Mouse (Mus musculus): ENCODE results near the gene Tex14.
"Not testable (repeated sequence)": the region's sequence is repeated elsewhere in the genome, so short reads cannot be mapped to it uniquely, and the experiment has no call there.

Gene Tex14

GRCm38 (mm10) chr11:87472058-87472457 lies 67.2 kb downstream of the Tex14 start:
- DNase-seq (ENCODE audit: inconsistent ontology term): peak; percentile 29

DNA sequence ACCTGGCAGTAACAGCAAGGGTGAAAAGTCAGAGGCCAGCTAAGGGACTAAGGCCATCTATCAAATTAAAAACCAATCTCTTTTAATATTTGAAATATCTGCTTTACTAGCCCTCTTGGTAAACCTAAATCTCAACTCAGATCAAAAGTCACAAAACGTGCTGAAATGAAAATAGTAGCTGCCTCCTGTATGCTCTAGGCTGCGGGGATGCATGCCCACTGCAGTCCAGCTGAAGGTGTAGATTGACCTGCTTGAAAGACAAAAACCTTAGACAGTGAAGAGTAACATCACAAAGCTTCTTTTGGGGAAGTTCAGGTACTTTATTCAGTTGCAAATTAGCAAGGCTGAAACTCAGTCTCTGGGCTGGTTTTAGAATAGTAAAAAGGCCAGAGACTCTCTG lies 74.3 kb downstream of the Tex14 start:
- DNase-seq (ENCODE audit: inconsistent ontology term): not testable (repeated sequence)

GRCm38 (mm10) chr11:87483796-87484326 lies 79.0 kb downstream of the Tex14 start:
- no peak for DNase-seq (ENCODE audit: inconsistent ontology term)

- DNase-seq (ENCODE audit: inconsistent ontology term): no peak
Measured at GRCm38 (mm10) chr11:87488948-87489347, 84.1 kb downstream of the Tex14 start.

DNA sequence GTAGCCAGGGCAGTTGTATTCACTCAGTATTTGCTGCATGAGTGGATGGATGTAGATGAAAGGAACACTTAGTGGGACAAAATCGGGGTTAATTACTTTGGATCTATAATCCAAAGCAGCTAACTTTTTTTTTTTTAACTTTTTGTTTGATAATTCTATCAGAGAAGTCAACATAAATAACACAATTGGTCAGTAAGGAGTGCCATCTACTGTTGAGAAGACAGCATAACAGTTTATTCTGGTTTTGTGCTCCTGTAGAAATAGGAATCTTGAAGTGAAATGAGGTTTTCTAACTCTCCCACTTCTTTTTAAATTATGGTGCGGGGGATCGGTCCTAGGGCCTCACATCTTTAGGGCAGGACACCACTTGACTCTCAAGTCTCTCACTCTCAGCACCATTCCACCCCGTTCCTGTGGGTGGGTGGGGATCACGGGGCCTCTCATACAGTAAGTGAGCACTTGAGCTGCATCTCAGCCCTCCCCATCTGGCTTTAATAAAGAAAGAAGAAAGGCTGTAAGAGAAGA lies 99.9 kb downstream of the Tex14 start:
- no peak for DNase-seq (ENCODE audit: inconsistent ontology term)

GRCm38 (mm10) chr11:87506502-87506901 lies 101.6 kb downstream of the Tex14 start:
- DNase-seq (ENCODE audit: inconsistent ontology term): no peak

- DNase-seq (ENCODE audit: inconsistent ontology term): no peak
Measured at GRCm38 (mm10) chr11:87507043-87507442, 102.2 kb downstream of the Tex14 start.

DNA sequence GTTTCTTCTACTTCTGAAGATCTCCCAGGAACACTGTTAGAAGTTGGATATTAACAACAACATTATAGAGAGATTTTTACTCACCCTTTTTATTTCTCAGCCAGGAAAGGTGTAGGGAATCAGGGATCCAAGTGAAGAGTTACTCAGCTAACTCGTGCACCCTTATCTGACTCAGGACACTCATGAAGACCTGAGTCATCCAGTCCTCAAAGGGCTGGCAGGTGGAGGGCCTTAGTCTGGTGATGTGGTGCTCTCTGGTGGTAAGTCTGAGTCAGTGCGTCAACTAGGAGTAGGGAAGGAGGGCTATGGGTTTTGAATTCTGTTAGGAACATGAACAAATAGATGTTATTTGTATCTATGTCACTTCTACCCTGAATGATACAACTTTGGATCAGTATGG lies 114.4 kb downstream of the Tex14 start:
- peak; percentile 55 for DNase-seq (ENCODE audit: inconsistent ontology term)

DNA sequence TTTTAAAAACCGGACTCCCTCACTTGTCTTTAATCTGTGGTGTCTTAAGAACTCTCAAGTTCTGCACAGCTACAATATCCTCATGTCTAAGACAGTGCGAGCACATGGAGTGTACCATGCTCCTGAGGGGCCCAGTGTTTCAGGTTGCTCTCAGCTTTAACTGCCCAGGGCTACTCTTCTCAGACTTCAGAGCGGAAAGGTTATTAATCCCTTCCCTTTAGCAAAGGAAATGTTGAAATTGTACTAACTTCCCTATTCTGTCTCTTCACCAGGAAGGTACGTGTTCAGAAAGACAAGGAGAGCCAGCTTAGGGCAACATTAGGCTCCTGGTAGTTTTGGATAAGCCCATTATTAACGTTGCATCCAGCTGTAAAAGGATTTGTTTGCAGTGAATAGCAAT lies 118.6 kb downstream of the Tex14 start:
- DNase-seq (ENCODE audit: inconsistent ontology term): no peak

- DNase-seq (ENCODE audit: inconsistent ontology term): no peak
Measured at GRCm38 (mm10) chr11:87523967-87524366, 119.1 kb downstream of the Tex14 start.

DNA sequence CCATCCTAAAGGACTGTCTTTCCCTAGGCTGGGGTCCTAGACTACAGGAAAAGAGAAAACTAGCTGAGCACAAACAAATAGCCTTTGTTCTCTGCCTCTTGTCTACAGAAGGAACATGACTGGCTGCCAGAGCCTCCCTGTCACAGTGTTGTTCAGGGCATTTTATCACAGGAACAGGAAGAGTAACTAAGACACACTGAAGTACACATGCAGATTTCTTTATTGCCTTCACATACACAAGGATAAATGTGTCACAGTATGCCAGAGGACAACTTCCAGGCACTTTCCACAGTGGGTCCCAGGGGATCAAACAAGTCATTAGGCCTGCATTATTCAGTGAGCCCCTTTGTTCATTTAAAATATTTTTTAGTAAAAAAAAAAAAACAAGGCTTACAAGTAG lies 119.9 kb downstream of the Tex14 start:
- no peak for DNase-seq (ENCODE audit: inconsistent ontology term)

DNA sequence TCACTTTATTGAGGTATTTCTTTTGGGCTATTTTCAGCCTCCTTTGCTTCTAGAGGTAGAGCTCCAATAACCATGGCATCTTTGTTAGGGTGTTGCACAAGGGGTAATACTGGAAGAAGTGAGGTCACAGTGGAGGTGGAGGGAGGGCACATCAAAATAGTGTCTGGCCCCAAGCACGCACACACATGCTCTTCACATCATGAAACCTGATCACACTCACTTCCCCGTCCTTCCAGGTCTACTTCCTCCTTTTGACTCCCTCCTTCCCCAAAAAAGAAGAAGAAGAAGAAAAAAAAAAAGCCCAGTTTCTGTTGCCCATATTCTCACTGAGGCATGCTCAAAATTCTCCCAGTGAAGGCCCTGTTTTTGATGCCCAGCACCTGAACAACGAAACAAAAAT lies 122.5 kb downstream of the Tex14 start:
- no peak for DNase-seq (ENCODE audit: inconsistent ontology term)

GRCm38 (mm10) chr11:87527990-87528389 lies 123.1 kb downstream of the Tex14 start:
- DNase-seq (ENCODE audit: inconsistent ontology term): no peak

DNA sequence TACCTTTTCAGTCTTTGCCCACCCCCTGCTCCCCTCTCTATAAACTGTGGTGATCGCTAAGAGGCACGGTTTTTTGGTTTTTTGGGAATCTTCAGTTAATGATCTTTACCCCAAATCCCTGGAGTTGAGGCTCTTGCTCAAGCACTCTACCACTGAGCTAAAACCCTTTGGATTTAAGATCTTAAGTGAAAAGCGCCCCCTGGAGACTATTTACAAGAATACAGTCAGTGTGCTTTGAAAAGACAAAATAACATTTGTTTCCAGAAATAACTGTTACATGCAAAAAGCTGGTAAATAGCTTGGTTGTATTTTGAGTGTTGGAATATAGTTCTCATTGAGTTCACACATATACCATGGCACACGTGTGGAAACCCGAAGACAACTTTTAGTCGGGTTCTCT lies 126.8 kb downstream of the Tex14 start:
- no peak for DNase-seq (ENCODE audit: inconsistent ontology term)

DNA sequence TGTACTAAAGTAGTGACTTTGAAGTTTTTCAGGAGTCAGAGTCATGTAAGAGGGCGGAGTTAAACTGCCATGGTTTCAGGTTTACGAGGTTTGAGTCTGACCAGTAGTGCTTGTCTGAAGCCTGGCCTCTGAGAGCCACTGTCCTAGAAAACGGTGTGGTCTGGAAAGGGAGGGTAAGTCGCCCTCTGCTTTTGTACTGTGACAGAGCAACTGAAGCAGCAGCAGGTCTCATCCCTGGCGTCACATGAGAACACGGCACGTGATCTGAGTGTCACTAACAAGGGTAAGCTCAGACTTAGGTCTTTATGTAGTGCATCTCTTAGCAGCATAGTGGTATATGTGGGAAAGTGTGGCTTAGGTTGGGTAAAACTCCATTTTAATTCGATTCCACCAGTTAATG lies 137.4 kb downstream of the Tex14 start:
- DNase-seq (ENCODE audit: inconsistent ontology term): no peak

GRCm38 (mm10) chr11:87542906-87543305 lies 138.0 kb downstream of the Tex14 start:
- no peak for DNase-seq (ENCODE audit: inconsistent ontology term)

GRCm38 (mm10) chr11:87553342-87553741 lies 148.5 kb downstream of the Tex14 start:
- DNase-seq (ENCODE audit: inconsistent ontology term): no peak

DNA sequence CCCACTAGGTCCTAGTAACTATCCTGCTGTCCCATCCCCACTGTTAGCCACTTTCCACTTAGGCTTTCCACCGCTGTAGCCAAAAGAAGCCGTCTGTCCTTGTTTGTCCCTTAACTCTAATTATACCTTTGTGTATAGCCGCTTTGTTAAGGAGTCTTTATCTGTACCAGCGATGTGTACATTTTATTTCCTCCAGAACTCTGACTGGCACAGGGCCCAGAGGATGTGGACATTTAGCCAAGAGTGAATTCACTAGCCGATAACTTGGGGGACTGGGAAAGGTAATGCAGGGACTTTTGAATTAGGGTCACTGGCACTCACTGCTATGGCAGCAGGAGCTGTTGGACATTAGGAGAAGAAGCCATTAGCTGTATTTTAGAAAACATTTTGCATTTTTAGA lies 149.5 kb downstream of the Tex14 start:
- DNase-seq (ENCODE audit: inconsistent ontology term): peak; percentile 10

- DNase-seq (ENCODE audit: inconsistent ontology term): peak; percentile 95
Measured at GRCm38 (mm10) chr11:87555106-87555703, 150.3 kb downstream of the Tex14 start.

GRCm38 (mm10) chr11:87561208-87561607 lies 156.3 kb downstream of the Tex14 start:
- DNase-seq (ENCODE audit: inconsistent ontology term): no peak

DNA sequence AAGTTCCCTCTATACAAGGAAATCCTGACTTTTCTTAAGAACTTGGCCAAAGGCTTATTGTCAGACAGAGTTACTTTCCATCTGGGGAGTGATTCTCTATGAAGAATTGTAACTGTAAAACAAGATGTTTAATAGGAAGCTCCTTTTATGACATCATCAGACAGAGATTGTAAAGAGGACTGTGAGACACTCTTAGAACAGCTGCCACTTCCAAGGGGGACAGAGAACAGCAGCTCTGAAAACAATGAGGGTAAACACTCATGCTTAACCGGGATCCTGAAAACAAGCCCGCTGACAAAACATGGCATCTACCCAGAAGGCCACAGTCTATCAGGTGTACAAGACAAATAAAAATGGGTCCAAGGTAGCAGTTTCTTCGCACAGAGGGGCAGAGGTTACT lies 161.6 kb downstream of the Tex14 start, which contains the start of gene Gm11492:
Gene Gm11492, plus strand, starts transcription at position 153 of the 400 bp plus-strand sequence.
- DNase-seq (ENCODE audit: inconsistent ontology term): no peak

DNA sequence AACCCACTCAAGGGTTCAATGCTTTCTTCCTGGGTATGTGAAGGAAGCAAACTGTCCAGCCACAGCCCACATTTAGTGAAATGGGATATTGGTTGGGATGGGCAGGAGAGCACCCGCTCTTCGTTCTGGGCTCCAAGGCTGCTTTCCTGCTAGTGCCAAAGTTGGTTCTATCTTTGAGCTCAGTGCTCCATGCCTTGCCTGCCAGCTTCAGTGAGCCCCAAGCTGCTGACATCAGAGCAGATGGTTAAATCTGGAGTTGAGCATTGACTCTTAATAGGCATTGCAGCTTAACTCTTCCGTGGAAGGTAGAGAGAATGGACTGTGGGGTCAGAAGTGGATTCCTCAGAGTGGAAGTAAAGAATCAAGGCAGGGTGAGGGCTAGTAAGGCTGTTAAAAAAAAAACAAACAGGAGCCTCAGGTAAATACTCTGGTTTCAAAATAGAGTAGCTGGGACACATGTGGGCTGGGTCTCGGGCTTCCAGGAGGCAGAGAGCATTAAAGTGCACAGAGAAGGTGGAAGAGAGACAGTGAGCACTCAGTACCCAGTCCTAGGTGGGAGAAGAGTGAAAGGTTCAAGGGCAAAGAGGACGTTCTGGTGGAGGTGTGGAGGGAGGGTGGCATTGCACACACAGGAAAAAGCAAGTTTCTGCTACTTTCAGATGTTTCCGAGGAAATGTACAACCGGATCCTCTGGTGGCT lies 163.5 kb downstream of the Tex14 start, which contains the start of gene Sept4:
Gene Sept4, plus strand, starts transcription at position 649 of the 699 bp plus-strand sequence.
- DNase-seq (ENCODE audit: inconsistent ontology term): no peak

DNA sequence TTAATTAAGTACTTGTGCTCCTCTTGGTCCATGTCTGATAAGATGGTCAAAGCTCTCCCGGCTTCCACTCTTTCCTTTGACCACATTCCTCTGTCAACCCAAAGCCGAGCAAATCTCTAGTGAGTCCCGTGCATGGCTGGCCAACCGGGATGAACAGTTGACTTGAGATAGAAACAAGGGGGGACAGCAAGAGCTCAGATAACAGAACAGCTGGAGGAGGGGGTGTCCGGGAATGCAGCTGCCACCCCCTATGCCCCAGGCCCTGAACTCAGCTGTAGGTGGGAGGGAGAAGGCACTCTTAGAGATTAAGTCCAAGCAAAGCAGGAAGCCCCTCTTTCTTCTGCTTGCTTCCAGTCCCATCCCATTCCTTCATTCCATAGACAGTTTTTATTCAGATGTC lies 165.9 kb downstream of the Tex14 start:
- DNase-seq (ENCODE audit: inconsistent ontology term): no peak
